Mouse (Mus musculus) ES-Bruce4 (cell line): ENCODE measurements at regions not wholly inside any gene's neighbourhood (a gene's known extent, or its start where the extent isn't known, plus 50 kb on each side); places are given as distances from the start of the nearest gene placed in this dataset.

Experiments
- CTCF ChIP-seq: IDR thresholded peaks from one replicate; pipeline ENCODE4 v1.8.1; 2011; ENCODE audit warnings: low read depth, low read length
- EP300 ChIP-seq: IDR thresholded peaks from 2 replicates; pipeline ENCODE4 v1.6.1; 2011; ENCODE audit warnings: low read depth, low read length; ENCODE audit not compliant: insufficient read depth

GRCm38 (mm10) chr12:95437226-95437625 is 254.8 kb upstream of the Flrt2 start:
- TF ChIP-seq EP300 (no peak), CTCF (no peak)
